Mouse (Mus musculus): ENCODE measurements at regions not wholly inside any gene's neighbourhood (a gene's known extent, or its start where the extent isn't known, plus 50 kb on each side); places are given as distances from the start of the nearest gene placed in this dataset.
A peak's percentile ranks its signal among the peaks of the same experiment; 100 is the strongest.

GRCm38 (mm10) chr3:119928281-119928680, 144.0 kb upstream of the Ptbp2 start:
- H3K4me3 ChIP-seq (ENCODE audit: low read depth, low read length): no peak overlapping the region
- ATAC-seq: no peak
- no peaks in the 10 kb centered on the region for H3K9me3 ChIP-seq (replicated peaks; ENCODE audit: control insufficient read depth, low read length)
- H3K36me3 ChIP-seq (ENCODE audit: control insufficient read depth, insufficient read depth, low read length): no peaks in the 10 kb centered on the region
- no peak overlapping the region for H3K27ac ChIP-seq (ENCODE audit: low read depth, low read length)
- WGBS: 87% methylated on average over 2 of the region's 2 CpGs
- peaks cover 7% of the 10 kb centered on the region for H3K4me1 ChIP-seq (ENCODE audit: control insufficient read depth, insufficient read depth, low read length)
- no peaks in the 10 kb centered on the region for H3K27me3 ChIP-seq (replicated peaks; ENCODE audit: control insufficient read depth, insufficient read depth, low read length)
- DNase-seq (ENCODE audit: low spot score): no peak
- no peak overlapping the region for H3K9ac ChIP-seq (ENCODE audit: low read length)
- H3K4me2 ChIP-seq (ENCODE audit: low read length): no peak overlapping the region

GRCm38 (mm10) chr3:119919501-119920141, 135.4 kb upstream of the Ptbp2 start:
- Histone ChIP-seq H3K4me3 (ENCODE audit: low read depth, low read length) (no peak overlapping the region), H3K27ac (ENCODE audit: low read depth, low read length) (no peak overlapping the region), H3K4me1 (ENCODE audit: control insufficient read depth, insufficient read depth, low read length) (no peaks in the 10 kb centered on the region), H3K36me3 (ENCODE audit: control insufficient read depth, insufficient read depth, low read length) (no peaks in the 10 kb centered on the region), H3K9ac (ENCODE audit: low read length) (no peak overlapping the region), H3K4me2 (ENCODE audit: low read length) (no peak overlapping the region), H3K27me3 (replicated peaks; ENCODE audit: control insufficient read depth, insufficient read depth, low read length) (no peaks in the 10 kb centered on the region), H3K9me3 (replicated peaks; ENCODE audit: control insufficient read depth, low read length) (no peaks in the 10 kb centered on the region)
- DNase-seq (ENCODE audit: low spot score) (peak; percentile 66), ATAC-seq (peak; percentile 78)
- WGBS: 27% methylated on average over 4 of the region's 4 CpGs

DNA sequence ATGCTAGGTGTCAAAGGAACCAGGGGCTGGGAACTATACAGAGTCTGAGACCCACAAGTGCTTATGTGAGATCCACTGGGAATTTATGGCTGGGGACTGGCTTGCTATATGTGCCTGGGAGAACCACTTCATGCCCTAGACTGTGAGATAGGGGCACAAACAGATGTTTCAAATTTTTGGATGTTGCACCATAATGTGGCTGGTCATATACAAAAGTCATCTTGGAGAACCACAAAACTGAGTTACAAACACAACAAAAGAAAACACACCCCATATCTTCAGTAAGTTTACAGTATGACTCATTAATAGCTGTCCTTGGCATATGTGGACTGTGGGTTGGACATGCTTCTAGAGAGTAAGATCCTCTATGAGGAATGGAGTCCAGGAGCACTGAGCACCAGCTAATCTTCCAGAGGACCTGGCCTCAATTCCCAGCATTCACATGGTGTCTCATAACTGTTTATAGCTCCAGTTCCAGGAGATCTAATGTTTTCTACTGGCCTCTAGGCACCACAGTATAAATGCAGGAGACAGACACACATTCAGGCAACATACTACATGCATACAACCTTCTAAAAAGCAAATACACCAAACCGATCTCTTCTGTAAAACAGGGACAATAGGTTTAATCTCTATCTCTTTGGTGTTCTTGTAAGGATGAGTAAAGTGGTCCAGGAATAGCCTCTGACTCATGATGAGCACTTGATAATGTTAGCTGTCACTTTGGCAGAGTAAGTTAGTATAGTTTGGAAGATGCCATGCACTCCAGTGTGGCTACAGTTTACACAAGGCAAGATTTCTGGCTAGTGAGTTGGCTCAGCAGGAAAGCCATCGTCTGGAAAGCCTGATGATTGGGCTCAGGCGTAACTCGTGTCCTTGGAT, 132.0 kb upstream of the Ptbp2 start:
- Histone ChIP-seq H3K27ac (ENCODE audit: low read depth, low read length) (no peak overlapping the region), H3K36me3 (ENCODE audit: control insufficient read depth, insufficient read depth, low read length) (no peaks in the 10 kb centered on the region), H3K4me2 (ENCODE audit: low read length) (no peak overlapping the region), H3K4me1 (ENCODE audit: control insufficient read depth, insufficient read depth, low read length) (no peaks in the 10 kb centered on the region), H3K9ac (ENCODE audit: low read length) (no peak overlapping the region), H3K27me3 (replicated peaks; ENCODE audit: control insufficient read depth, insufficient read depth, low read length) (no peaks in the 10 kb centered on the region), H3K4me3 (ENCODE audit: low read depth, low read length) (no peak overlapping the region), H3K9me3 (replicated peaks; ENCODE audit: control insufficient read depth, low read length) (no peaks in the 10 kb centered on the region)
- ATAC-seq (no peak), DNase-seq (ENCODE audit: low spot score) (no peak)
- 88% methylated on average over 4 of the region's 4 CpGs for WGBS

DNA sequence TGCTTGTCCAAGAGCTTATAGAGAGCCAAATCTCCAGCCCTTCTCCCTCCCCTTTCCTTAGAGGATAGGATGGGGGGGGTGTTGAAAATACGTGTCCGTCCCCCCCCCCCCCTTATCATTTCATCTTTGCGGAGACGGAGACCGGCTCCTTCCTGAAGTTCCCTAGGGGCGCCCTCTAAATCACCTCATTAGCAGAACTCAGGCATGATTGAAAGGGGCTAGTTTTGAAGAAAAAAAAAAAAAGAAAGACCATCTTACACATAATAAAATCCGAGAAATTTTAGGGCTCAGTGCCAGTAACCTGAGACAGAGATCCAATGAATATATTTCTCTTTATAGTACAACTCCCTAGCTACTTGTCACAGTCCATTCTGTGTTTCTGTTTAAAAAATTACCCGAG, 127.3 kb upstream of the Ptbp2 start:
- WGBS: 46% methylated on average over 8 of the region's 8 CpGs
- no peaks in the 10 kb centered on the region for H3K9me3 ChIP-seq (replicated peaks; ENCODE audit: control insufficient read depth, low read length)
- no peak overlapping the region for H3K4me2 ChIP-seq (ENCODE audit: low read length)
- no peaks in the 10 kb centered on the region for H3K4me1 ChIP-seq (ENCODE audit: control insufficient read depth, insufficient read depth, low read length)
- ATAC-seq: no peak
- no peak overlapping the region for H3K27ac ChIP-seq (ENCODE audit: low read depth, low read length)
- no peaks in the 10 kb centered on the region for H3K36me3 ChIP-seq (ENCODE audit: control insufficient read depth, insufficient read depth, low read length)
- H3K27me3 ChIP-seq (replicated peaks; ENCODE audit: control insufficient read depth, insufficient read depth, low read length): no peaks in the 10 kb centered on the region
- H3K4me3 ChIP-seq (ENCODE audit: low read depth, low read length): no peak overlapping the region
- no peak overlapping the region for H3K9ac ChIP-seq (ENCODE audit: low read length)
- DNase-seq (ENCODE audit: low spot score): no peak

GRCm38 (mm10) chr3:119904244-119904643, 120.0 kb upstream of the Ptbp2 start:
- Histone ChIP-seq H3K36me3 (ENCODE audit: control insufficient read depth, insufficient read depth, low read length) (no peaks in the 10 kb centered on the region), H3K4me1 (ENCODE audit: control insufficient read depth, insufficient read depth, low read length) (no peaks in the 10 kb centered on the region), H3K9me3 (replicated peaks; ENCODE audit: control insufficient read depth, low read length) (no peaks in the 10 kb centered on the region), H3K4me3 (ENCODE audit: low read depth, low read length) (no peak overlapping the region), H3K4me2 (ENCODE audit: low read length) (no peak overlapping the region), H3K27me3 (replicated peaks; ENCODE audit: control insufficient read depth, insufficient read depth, low read length) (no peaks in the 10 kb centered on the region), H3K27ac (ENCODE audit: low read depth, low read length) (no peak overlapping the region), H3K9ac (ENCODE audit: low read length) (no peak overlapping the region)
- DNase-seq (ENCODE audit: low spot score): no peak
- ATAC-seq: no peak
- WGBS: 71% methylated on average over 3 of the region's 3 CpGs

GRCm38 (mm10) chr3:119895141-119895540, 110.9 kb upstream of the Ptbp2 start:
- H3K4me2 ChIP-seq (ENCODE audit: low read length): no peak overlapping the region
- DNase-seq (ENCODE audit: low spot score) (no peak), ATAC-seq (no peak)
- H3K36me3 ChIP-seq (ENCODE audit: control insufficient read depth, insufficient read depth, low read length): no peaks in the 10 kb centered on the region
- no peaks in the 10 kb centered on the region for H3K9me3 ChIP-seq (replicated peaks; ENCODE audit: control insufficient read depth, low read length)
- H3K4me3 ChIP-seq (ENCODE audit: low read depth, low read length): no peak overlapping the region
- 82% methylated on average over 3 of the region's 3 CpGs for WGBS
- H3K27me3 ChIP-seq (replicated peaks; ENCODE audit: control insufficient read depth, insufficient read depth, low read length): no peaks in the 10 kb centered on the region
- H3K4me1 ChIP-seq (ENCODE audit: control insufficient read depth, insufficient read depth, low read length): peaks cover 16% of the 10 kb centered on the region
- H3K9ac ChIP-seq (ENCODE audit: low read length): no peak overlapping the region
- no peak overlapping the region for H3K27ac ChIP-seq (ENCODE audit: low read depth, low read length)

DNA sequence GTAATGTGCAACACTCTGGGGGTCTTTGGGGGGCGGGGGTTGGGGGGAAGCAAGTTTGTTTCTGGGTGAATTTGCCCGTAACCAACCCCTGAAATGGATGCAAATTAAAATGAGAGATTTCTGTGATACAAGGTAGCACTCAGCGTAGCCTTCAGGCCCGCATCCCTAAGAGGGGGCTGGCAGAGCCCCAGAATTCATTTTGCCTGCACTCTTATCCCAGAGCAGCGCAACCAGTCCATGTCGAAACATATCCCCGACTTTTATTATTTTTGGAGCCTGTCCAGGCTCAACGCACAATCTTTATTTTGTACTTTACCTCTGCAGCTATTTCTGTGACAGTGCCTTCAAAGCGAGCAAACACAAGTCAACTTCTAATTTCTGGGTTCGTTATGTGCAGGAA, 109.8 kb upstream of the Ptbp2 start:
- ATAC-seq (peak; percentile 46; the same call in 1 of the 2 replicates), DNase-seq (ENCODE audit: low spot score) (peak; percentile 33)
- no peaks in the 10 kb centered on the region for H3K27me3 ChIP-seq (replicated peaks; ENCODE audit: control insufficient read depth, insufficient read depth, low read length)
- H3K36me3 ChIP-seq (ENCODE audit: control insufficient read depth, insufficient read depth, low read length): no peaks in the 10 kb centered on the region
- peak overlapping the region; percentile 18 for H3K4me3 ChIP-seq (ENCODE audit: low read depth, low read length)
- H3K9ac ChIP-seq (ENCODE audit: low read length): peak overlapping the region; percentile 21; the same call in 1 of the 2 replicates
- no peak overlapping the region for H3K27ac ChIP-seq (ENCODE audit: low read depth, low read length)
- no peaks in the 10 kb centered on the region for H3K9me3 ChIP-seq (replicated peaks; ENCODE audit: control insufficient read depth, low read length)
- 43% methylated on average over 10 of the region's 10 CpGs for WGBS
- peak overlapping the region; percentile 48 for H3K4me2 ChIP-seq (ENCODE audit: low read length)
- peaks cover 16% of the 10 kb centered on the region for H3K4me1 ChIP-seq (ENCODE audit: control insufficient read depth, insufficient read depth, low read length)

DNA sequence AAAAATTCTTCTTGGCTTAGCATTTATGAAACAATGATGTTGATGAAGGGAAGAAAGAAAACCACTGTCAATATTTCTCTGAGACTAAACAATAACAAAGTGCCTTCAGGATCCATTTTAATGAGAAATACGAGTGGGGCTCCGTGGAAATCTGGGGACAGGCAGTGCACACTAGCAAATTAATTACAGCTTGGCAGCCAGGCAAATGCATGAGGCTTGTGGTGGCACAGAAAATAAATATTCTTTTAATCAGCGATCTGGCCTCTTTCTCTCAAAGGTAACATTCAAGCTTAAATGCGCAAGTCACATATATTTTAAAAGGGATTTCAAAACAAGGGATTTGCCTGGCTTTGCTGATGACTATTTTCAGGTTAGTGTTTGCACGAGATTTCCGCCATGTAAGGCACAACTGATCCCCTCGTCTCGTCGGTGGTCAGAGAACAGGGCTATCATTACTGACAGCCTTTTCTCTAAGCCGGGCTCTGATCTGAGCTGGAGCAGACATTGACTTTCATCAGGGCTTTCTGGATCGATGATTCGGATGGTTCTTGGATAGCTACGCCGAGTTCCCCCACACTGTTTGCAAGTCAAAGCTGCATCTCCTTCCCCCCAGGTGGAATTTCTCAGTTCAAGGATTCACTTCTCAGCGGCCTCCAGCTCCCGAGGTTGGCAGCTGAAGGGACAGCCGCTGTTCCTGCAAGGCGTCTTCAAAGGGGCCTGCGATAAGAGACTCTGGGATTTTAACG, 109.1 kb upstream of the Ptbp2 start:
- H3K9me3 ChIP-seq (replicated peaks; ENCODE audit: control insufficient read depth, low read length): no peaks in the 10 kb centered on the region
- H3K27ac ChIP-seq (ENCODE audit: low read depth, low read length): no peak overlapping the region
- ATAC-seq (peak; percentile 57), DNase-seq (ENCODE audit: low spot score) (peak; percentile 54)
- H3K27me3 ChIP-seq (replicated peaks; ENCODE audit: control insufficient read depth, insufficient read depth, low read length): no peaks in the 10 kb centered on the region
- H3K36me3 ChIP-seq (ENCODE audit: control insufficient read depth, insufficient read depth, low read length): no peaks in the 10 kb centered on the region
- H3K4me1 ChIP-seq (ENCODE audit: control insufficient read depth, insufficient read depth, low read length): peaks cover 16% of the 10 kb centered on the region
- peak overlapping the region; percentile 48 for H3K4me2 ChIP-seq (ENCODE audit: low read length)
- 6% methylated on average over 20 of the region's 20 CpGs for WGBS
- H3K9ac ChIP-seq (ENCODE audit: low read length): peak overlapping the region; percentile 49
- H3K4me3 ChIP-seq (ENCODE audit: low read depth, low read length): peak overlapping the region; percentile 18
